Mouse (Mus musculus) embryonic facial prominence, embryonic 10.5 days (tissue): ENCODE data around the gene Slc10a3. TPM values are rescaled to one million over a fixed set of nuclear protein-coding genes. Genes with fewer than 3 reads are reported as not detected.
"Not testable (repeated sequence)": the region's sequence is repeated elsewhere in the genome, so short reads cannot be mapped to it uniquely, and the experiment has no call there.

Experiments used
- DNase-seq: peaks from one replicate; pipeline ENCODE4 v3.0.0-alpha.2; 2017; ENCODE audit warnings: low spot score
- H3K27ac ChIP-seq: fragments of 300-500 bp; sonication (generic); replicated peaks from 2 replicates; pipeline ENCODE4 v1.5.1; 2016; ENCODE audit warnings: mild to moderate bottlenecking
- H3K27me3 ChIP-seq: fragments of 300-500 bp; sonication (generic); replicated peaks from 2 replicates; pipeline ENCODE4 v1.6.1; 2016; ENCODE audit warnings: low read depth, mild to moderate bottlenecking; ENCODE audit not compliant: poor library complexity, severe bottlenecking
- H3K36me3 ChIP-seq: fragments of 300-500 bp; sonication (generic); replicated peaks from 2 replicates; pipeline ENCODE4 v1.6.1; 2016; ENCODE audit warnings: mild to moderate bottlenecking, moderate library complexity
- H3K4me1 ChIP-seq: fragments of 300-500 bp; sonication (generic); 2 replicates; pipeline ENCODE4 v1.6.1; 2016
- H3K4me3 ChIP-seq: fragments of 300-500 bp; sonication (generic); 2 replicates; pipeline ENCODE4 v1.5.1; 2016; ENCODE audit warnings: mild to moderate bottlenecking, moderate library complexity
- H3K9me3 ChIP-seq: fragments of 300-500 bp; sonication (generic); 2 replicates; pipeline ENCODE4 v1.6.1; 2016; ENCODE audit warnings: mild to moderate bottlenecking
- WGBS: fragments of 180-500 bp; shearing (Covaris S2); methylation state at CpG from one replicate; pipeline ENCODE4 v1.1.7; 2016; 5-methylcytosine and 5-hydroxymethylcytosine counted together
- polyA plus RNA-seq: library from polyadenylated mRNA; unstranded; fragments of >200 nt; fragmentation: Nextera tagmentation; extraction: Ambion mirVana; gene quantifications from 2 replicates; pipeline ENCODE4 v1.2.1, GENCODE M21; 2016

Slc10a3 gene
- 12.3 and 13.0 TPM in 2 replicates for polyA plus RNA-seq

- H3K4me3 ChIP-seq: peak within 1 kb of the TSS; percentile 60
- H3K27ac ChIP-seq: peak within 1 kb of the TSS; percentile 66
- peaks cover 15% of the 10 kb centered on the region for H3K36me3 ChIP-seq
- H3K4me1 ChIP-seq: 0 out of 2 replicates have a peak, but pooled peaks cover 5% of the 10 kb centered on the region
- 16% methylated on average over 32 of the region's 32 CpGs for WGBS
- no peaks in the 10 kb centered on the region for H3K9me3 ChIP-seq
- peak; percentile 90 for DNase-seq
- no peaks in the 10 kb centered on the region for H3K27me3 ChIP-seq
These were observed at the start of gene Slc10a3, which contains the start of gene Ubl4a for GRCm38 (mm10) chrX:74372888-74373549. TSS of gene Slc10a3 (minus strand) at chrX:74373349. TSS of gene Ubl4a (minus strand) at chrX:74373218.

GRCm38 (mm10) chrX:74413377-74413776 is 40.2 kb upstream of the Slc10a3 start:
- Histone ChIP-seq H3K4me1 (no peaks in the 10 kb centered on the region), H3K27ac (no peak overlapping the region), H3K27me3 (no peaks in the 10 kb centered on the region), H3K4me3 (no peak overlapping the region), H3K9me3 (no peaks in the 10 kb centered on the region), H3K36me3 (peaks cover 21% of the 10 kb centered on the region)
- DNase-seq: peak; percentile 66

- Histone ChIP-seq H3K36me3 (peaks cover 21% of the 10 kb centered on the region), H3K27me3 (no peaks in the 10 kb centered on the region), H3K9me3 (no peaks in the 10 kb centered on the region), H3K27ac (no peak overlapping the region), H3K4me3 (no peak overlapping the region), H3K4me1 (no peaks in the 10 kb centered on the region)
- whole genome bisulfite sequencing: 77% methylated on average over 2 of the region's 2 CpGs
- DNase-seq: no peak
These were observed 35.2 kb upstream of the Slc10a3 start for GRCm38 (mm10) chrX:74408340-74408739.

GRCm38 (mm10) chrX:74400136-74400535 is 27.0 kb upstream of the Slc10a3 start:
- WGBS: 88% methylated on average over 3 of the region's 3 CpGs

GRCm38 (mm10) chrX:74392535-74393443 is 19.6 kb upstream of the Slc10a3 start, which contains the start of the genes Fam3a and Ikbkg:
TSS of gene Fam3a (minus strand) at chrX:74393272.
TSS of gene Ikbkg (plus strand) at chrX:74393290.
- H3K27me3 ChIP-seq: no peaks in the 10 kb centered on the region
- H3K36me3 ChIP-seq: peaks cover 2% of the 10 kb centered on the region; the same call in 1 of the 2 replicates
- peaks cover 4% of the 10 kb centered on the region for H3K4me1 ChIP-seq
- 15% methylated on average over 30 of the region's 30 CpGs for WGBS
- peak; percentile 86 for DNase-seq
- H3K4me3 ChIP-seq: peak within 1 kb of the TSS; percentile 66
- peak within 1 kb of the TSS; percentile 92 for H3K27ac ChIP-seq
- no peaks in the 10 kb centered on the region; the same call in 1 of the 2 replicates for H3K9me3 ChIP-seq

More at GRCm38 (mm10) chrX:74400136-74400535, 27.0 kb upstream of the Slc10a3 start:
- Histone ChIP-seq H3K27me3 (no peaks in the 10 kb centered on the region), H3K27ac (no peak overlapping the region), H3K36me3 (no peaks in the 10 kb centered on the region), H3K4me1 (no peaks in the 10 kb centered on the region), H3K9me3 (no peaks in the 10 kb centered on the region; the same call in 1 of the 2 replicates), H3K4me3 (no peak overlapping the region)
- no peak for DNase-seq

GRCm38 (mm10) chrX:74388153-74388552 is 15.0 kb upstream of the Slc10a3 start:
- no peak for DNase-seq

GRCm38 (mm10) chrX:74384451-74384850 is 11.3 kb upstream of the Slc10a3 start:
- no peak overlapping the region for H3K27ac ChIP-seq
- no peaks in the 10 kb centered on the region for H3K4me1 ChIP-seq
- 80% methylated on average over 2 of the region's 2 CpGs for WGBS
- peaks cover 33% of the 10 kb centered on the region for H3K36me3 ChIP-seq
- no peak overlapping the region for H3K4me3 ChIP-seq
- H3K27me3 ChIP-seq: no peaks in the 10 kb centered on the region
- no peak for DNase-seq
- H3K9me3 ChIP-seq: no peaks in the 10 kb centered on the region

More at GRCm38 (mm10) chrX:74388153-74388552, 15.0 kb upstream of the Slc10a3 start:
- Histone ChIP-seq H3K36me3 (peaks cover 33% of the 10 kb centered on the region), H3K27me3 (no peaks in the 10 kb centered on the region), H3K4me1 (no peaks in the 10 kb centered on the region), H3K27ac (no peak overlapping the region), H3K9me3 (no peaks in the 10 kb centered on the region), H3K4me3 (no peak overlapping the region)

- H3K36me3 ChIP-seq: peaks cover 28% of the 10 kb centered on the region
- H3K27me3 ChIP-seq: 0 out of 2 replicates have a peak, but pooled peaks cover 6% of the 10 kb centered on the region
- H3K9me3 ChIP-seq: no peaks in the 10 kb centered on the region
- peak overlapping the region; percentile 89 for H3K27ac ChIP-seq
- DNase-seq: peak; percentile 77
- peaks cover 14% of the 10 kb centered on the region for H3K4me1 ChIP-seq
- 15% methylated on average over 49 of the region's 49 CpGs for WGBS
- H3K4me3 ChIP-seq: peak overlapping the region; percentile 71
These were observed 4.8 kb downstream of the Slc10a3 start for GRCm38 (mm10) chrX:74368209-74368909.

- Histone ChIP-seq H3K27ac (peak overlapping the region; percentile 89), H3K4me1 (peaks cover 12% of the 10 kb centered on the region), H3K9me3 (no peaks in the 10 kb centered on the region), H3K27me3 (0 out of 2 replicates have a peak, but pooled peaks cover 6% of the 10 kb centered on the region), H3K4me3 (peak overlapping the region; percentile 71), H3K36me3 (peaks cover 28% of the 10 kb centered on the region)
- DNase-seq: no peak
- WGBS: 79% methylated on average over 10 of the region's 10 CpGs
These were observed 5.6 kb downstream of the Slc10a3 start for GRCm38 (mm10) chrX:74367512-74367911.

GRCm38 (mm10) chrX:74359171-74359570 is 14.0 kb downstream of the Slc10a3 start:
- H3K4me3 ChIP-seq: no peak overlapping the region
- no peaks in the 10 kb centered on the region for H3K36me3 ChIP-seq
- peak; percentile 17 for DNase-seq
- no peaks in the 10 kb centered on the region for H3K9me3 ChIP-seq
- 45% methylated on average over 11 of the region's 11 CpGs for WGBS
- H3K4me1 ChIP-seq: no peaks in the 10 kb centered on the region
- H3K27me3 ChIP-seq: no peaks in the 10 kb centered on the region
- no peak overlapping the region for H3K27ac ChIP-seq

GRCm38 (mm10) chrX:74357069-74357468 is 16.1 kb downstream of the Slc10a3 start:
- H3K4me1 ChIP-seq, H3K27me3 ChIP-seq, H3K27ac ChIP-seq, H3K9me3 ChIP-seq, DNase-seq, H3K4me3 ChIP-seq, H3K36me3 ChIP-seq: not testable (repeated sequence)
- WGBS: 87% methylated on average over 3 of the region's 3 CpGs

- WGBS: 16% methylated on average over 14 of the region's 22 CpGs
- H3K4me1 ChIP-seq: 0 out of 2 replicates have a peak, but pooled peaks cover 3% of the 10 kb centered on the region
- no peaks in the 10 kb centered on the region for H3K27me3 ChIP-seq
- DNase-seq: peak; percentile 82
- no peaks in the 10 kb centered on the region for H3K36me3 ChIP-seq
- H3K27ac ChIP-seq: peak within 1 kb of the TSS; percentile 82
- peak within 1 kb of the TSS; percentile 62 for H3K4me3 ChIP-seq
- H3K9me3 ChIP-seq: no peaks in the 10 kb centered on the region
These were observed 19.7 kb downstream of the Slc10a3 start, which contains the start of gene Lage3 for GRCm38 (mm10) chrX:74353467-74353770. TSS of gene Lage3 (minus strand) at chrX:74353618.
